Mouse (Mus musculus) stomach, embryonic 15.5 days (tissue): ENCODE results near the gene Selenot. TPM values are rescaled to one million over a fixed set of nuclear protein-coding genes. Genes with fewer than 3 reads are reported as not detected.

Source experiments
- polyA plus RNA-seq: library from polyadenylated mRNA; unstranded; fragments of >200 nt; fragmentation: Nextera tagmentation; extraction: Ambion mirVana; gene quantifications from 2 replicates; pipeline ENCODE4 v1.2.1, GENCODE M21; 2015

Selenot gene
- polyA plus RNA-seq, 1 experiment from 2014 or later: 19.4 TPM

Other genes starting within 250 kb of the Selenot start
- gene Tsc22d2, start 161.9 kb upstream of the Selenot start, polyA plus RNA-seq: 10.5 and 11.0 TPM in 2 replicates
- gene Eif2a, start 50.8 kb upstream of the Selenot start, polyA plus RNA-seq: 48.1 and 55.6 TPM in 2 replicates
- gene Serp1, start 50.7 kb upstream of the Selenot start, polyA plus RNA-seq: 218 and 255 TPM in 2 replicates
- gene Erich6, start 60.6 kb downstream of the Selenot start, polyA plus RNA-seq: not detected in 2 replicates
- gene Siah2, start 115.8 kb downstream of the Selenot start, polyA plus RNA-seq: 5.4 and 6.0 TPM in 2 replicates
- not detected in 2 replicates for gene Mindy4b-ps, start 245.7 kb downstream of the Selenot start, polyA plus RNA-seq